Mouse (Mus musculus) olfactory bulb, adult 2 months (tissue): ENCODE results near the gene Pax7.

Experiments
- CTCF ChIP-seq: fragments of 200-500 bp; IDR thresholded peaks from 2 replicates; pipeline ENCODE4 v1.5.1; 2012; ENCODE audit warnings: low read depth, mild to moderate bottlenecking, low read length, moderate library complexity; ENCODE audit not compliant: insufficient read depth
- POLR2A ChIP-seq: fragments of 200-500 bp; IDR thresholded peaks from 2 replicates; pipeline ENCODE4 v1.6.1; 2012; ENCODE audit warnings: mild to moderate bottlenecking, low read depth, low read length, moderate library complexity; ENCODE audit not compliant: insufficient read depth

- TF ChIP-seq CTCF (no peak), POLR2A (no peak)
Measured at GRCm38 (mm10) chr4:139747190-139747936, 86.0 kb downstream of the Pax7 start.
